Mouse (Mus musculus) neural tube, embryonic 14.5 days (tissue): ENCODE results near the gene Npsr1. TPM values are rescaled to one million over a fixed set of nuclear protein-coding genes. Genes with fewer than 3 reads are reported as not detected.

Source experiments
- ATAC-seq: fragments of 200-750 bp; cut with Nextera tagmentation; 2 replicates; pipeline ENCODE4 v1.8.0; 2017; ENCODE audit warnings: low read depth, mild to moderate bottlenecking, moderate TSS enrichment, moderate library complexity
- H3K27ac ChIP-seq: fragments of 300-500 bp; sonication (generic); 2 replicates; pipeline ENCODE4 v1.5.1; 2014; ENCODE audit warnings: low read depth, mild to moderate bottlenecking, control low read depth, low read length, moderate library complexity, mixed read lengths
- H3K27me3 ChIP-seq: fragments of 300-500 bp; sonication (generic); 2 replicates; pipeline ENCODE4 v1.6.1; 2014; ENCODE audit warnings: low read length; ENCODE audit not compliant: control insufficient read depth, insufficient read depth
- H3K36me3 ChIP-seq: fragments of 300-500 bp; sonication (generic); 2 replicates; pipeline ENCODE4 v1.6.1; 2014; ENCODE audit warnings: low read length, mixed read lengths; ENCODE audit not compliant: control insufficient read depth, insufficient read depth
- H3K4me1 ChIP-seq: fragments of 300-500 bp; sonication (generic); 2 replicates; pipeline ENCODE4 v1.6.1; 2014; ENCODE audit warnings: low read length; ENCODE audit not compliant: control insufficient read depth, insufficient read depth
- H3K4me2 ChIP-seq: fragments of 300-500 bp; sonication (generic); 2 replicates; pipeline ENCODE4 v1.6.1; 2014; ENCODE audit warnings: mild to moderate bottlenecking, low read depth, low read length, control low read depth
- H3K4me3 ChIP-seq: fragments of 300-500 bp; sonication (generic); 2 replicates; pipeline ENCODE4 v1.5.1; 2014; ENCODE audit warnings: low read depth, low read length, control low read depth, mixed read lengths
- H3K9ac ChIP-seq: fragments of 300-500 bp; sonication (generic); replicated peaks from 2 replicates; pipeline ENCODE4 v1.6.1; 2014; ENCODE audit warnings: low read depth, mild to moderate bottlenecking, control low read depth, low read length, mixed read lengths
- H3K9me3 ChIP-seq: fragments of 300-500 bp; sonication (generic); 2 replicates; pipeline ENCODE4 v1.6.1; 2016; ENCODE audit warnings: low read length; ENCODE audit not compliant: control insufficient read depth
- WGBS: fragments of 180-500 bp; shearing (Covaris S2); extraction: QIAGEN DNeasy Blood & Tissue Kit; methylation state at CpG from one replicate; pipeline ENCODE4 v1.1.7; 2014; 5-methylcytosine and 5-hydroxymethylcytosine counted together
- polyA plus RNA-seq: library from polyadenylated mRNA; unstranded; fragments of >200 nt; fragmentation: Nextera tagmentation; extraction: Ambion mirVana; gene quantifications from 2 replicates; pipeline ENCODE4 v1.2.1, GENCODE M21; 2014

The Npsr1 gene
- not detected in 2 replicates for polyA plus RNA-seq

- Histone ChIP-seq H3K4me2 (no peak within 1 kb of the TSS), H3K9ac (no peak within 1 kb of the TSS), H3K27me3 (no peaks in the 10 kb centered on the region), H3K4me3 (no peak within 1 kb of the TSS), H3K27ac (no peak within 1 kb of the TSS), H3K4me1 (no peaks in the 10 kb centered on the region), H3K9me3 (no peaks in the 10 kb centered on the region), H3K36me3 (no peaks in the 10 kb centered on the region)
- no peak for ATAC-seq
- 70% methylated on average over 7 of the region's 7 CpGs for whole genome bisulfite sequencing
Observed at GRCm38 (mm10) chr9:24097696-24098095, at the start of gene Npsr1. TSS of gene Npsr1 (plus strand) at chr9:24097996.

- Histone ChIP-seq H3K4me3 (no peak overlapping the region), H3K9ac (no peak overlapping the region), H3K36me3 (no peaks in the 10 kb centered on the region), H3K4me1 (no peaks in the 10 kb centered on the region), H3K27me3 (no peaks in the 10 kb centered on the region), H3K9me3 (no peaks in the 10 kb centered on the region), H3K4me2 (no peak overlapping the region), H3K27ac (no peak overlapping the region)
- no peak for ATAC-seq
Observed at GRCm38 (mm10) chr9:24051538-24051937, 46.3 kb upstream of the Npsr1 start.

- Histone ChIP-seq H3K9ac (no peak overlapping the region), H3K27me3 (no peaks in the 10 kb centered on the region), H3K27ac (no peak overlapping the region), H3K36me3 (no peaks in the 10 kb centered on the region), H3K4me1 (no peaks in the 10 kb centered on the region), H3K4me3 (no peak overlapping the region), H3K4me2 (no peak overlapping the region), H3K9me3 (no peaks in the 10 kb centered on the region)
- ATAC-seq: no peak
Observed at GRCm38 (mm10) chr9:24063251-24063650, 34.5 kb upstream of the Npsr1 start.

GRCm38 (mm10) chr9:24071664-24072063 is 26.1 kb upstream of the Npsr1 start:
- Histone ChIP-seq H3K9ac (no peak overlapping the region), H3K4me2 (no peak overlapping the region), H3K4me1 (no peaks in the 10 kb centered on the region), H3K27ac (no peak overlapping the region), H3K27me3 (no peaks in the 10 kb centered on the region), H3K36me3 (no peaks in the 10 kb centered on the region), H3K4me3 (no peak overlapping the region), H3K9me3 (no peaks in the 10 kb centered on the region)
- ATAC-seq: no peak
- 78% methylated on average over 1 of the region's 1 CpGs for WGBS

GRCm38 (mm10) chr9:24077596-24077995 is 20.2 kb upstream of the Npsr1 start:
- Histone ChIP-seq H3K9me3 (no peaks in the 10 kb centered on the region), H3K4me3 (no peak overlapping the region), H3K36me3 (no peaks in the 10 kb centered on the region), H3K4me1 (no peaks in the 10 kb centered on the region), H3K27ac (no peak overlapping the region), H3K9ac (no peak overlapping the region), H3K4me2 (no peak overlapping the region), H3K27me3 (no peaks in the 10 kb centered on the region)
- no peak for ATAC-seq

- no peak overlapping the region for H3K9ac ChIP-seq
- no peaks in the 10 kb centered on the region for H3K4me1 ChIP-seq
- H3K27ac ChIP-seq: no peak overlapping the region
- no peak for ATAC-seq
- no peaks in the 10 kb centered on the region for H3K27me3 ChIP-seq
- no peaks in the 10 kb centered on the region for H3K9me3 ChIP-seq
- no peak overlapping the region for H3K4me3 ChIP-seq
- no peak overlapping the region for H3K4me2 ChIP-seq
- no peaks in the 10 kb centered on the region for H3K36me3 ChIP-seq
Observed at GRCm38 (mm10) chr9:24091875-24092274, 5.9 kb upstream of the Npsr1 start.

- WGBS: 79% methylated on average over 2 of the region's 2 CpGs
- H3K4me2 ChIP-seq: no peak overlapping the region
- no peaks in the 10 kb centered on the region for H3K4me1 ChIP-seq
- H3K4me3 ChIP-seq: no peak overlapping the region
- H3K9me3 ChIP-seq: no peaks in the 10 kb centered on the region
- H3K27ac ChIP-seq: no peak overlapping the region
- no peak for ATAC-seq
- no peak overlapping the region for H3K9ac ChIP-seq
- H3K36me3 ChIP-seq: no peaks in the 10 kb centered on the region
- H3K27me3 ChIP-seq: no peaks in the 10 kb centered on the region
Observed at GRCm38 (mm10) chr9:24098526-24098925, 730 bp downstream of the Npsr1 start.

- Histone ChIP-seq H3K36me3 (no peaks in the 10 kb centered on the region), H3K27me3 (no peaks in the 10 kb centered on the region), H3K9ac (no peak overlapping the region), H3K4me1 (no peaks in the 10 kb centered on the region), H3K4me2 (no peak overlapping the region), H3K9me3 (no peaks in the 10 kb centered on the region), H3K27ac (no peak overlapping the region), H3K4me3 (no peak overlapping the region)
- ATAC-seq: no peak
- 90% methylated on average over 4 of the region's 4 CpGs for WGBS
Observed at GRCm38 (mm10) chr9:24099631-24100030, 1.8 kb downstream of the Npsr1 start.

GRCm38 (mm10) chr9:24119423-24119822 is 21.6 kb downstream of the Npsr1 start:
- Histone ChIP-seq H3K36me3 (no peaks in the 10 kb centered on the region), H3K4me2 (no peak overlapping the region), H3K9me3 (no peaks in the 10 kb centered on the region), H3K9ac (no peak overlapping the region), H3K27ac (no peak overlapping the region), H3K27me3 (no peaks in the 10 kb centered on the region), H3K4me1 (no peaks in the 10 kb centered on the region), H3K4me3 (no peak overlapping the region)
- 56% methylated on average over 4 of the region's 4 CpGs for WGBS
- peak; percentile 71 for ATAC-seq

- WGBS: 88% methylated on average over 1 of the region's 1 CpGs
- Histone ChIP-seq H3K4me2 (no peak overlapping the region), H3K9ac (no peak overlapping the region), H3K27ac (no peak overlapping the region), H3K4me3 (no peak overlapping the region), H3K9me3 (no peaks in the 10 kb centered on the region), H3K36me3 (no peaks in the 10 kb centered on the region), H3K27me3 (no peaks in the 10 kb centered on the region), H3K4me1 (no peaks in the 10 kb centered on the region)
- no peak for ATAC-seq
Observed at GRCm38 (mm10) chr9:24133142-24133541, 35.3 kb downstream of the Npsr1 start.
